Mouse (Mus musculus) neural tube, embryonic 13.5 days (tissue): ENCODE data around the gene Arhgap8. TPM values are rescaled to one million over a fixed set of nuclear protein-coding genes. Genes with fewer than 3 reads are reported as not detected.

Experiments
- ATAC-seq: fragments of 200-750 bp; cut with Nextera tagmentation; 2 replicates; pipeline ENCODE4 v1.8.0; 2017; ENCODE audit warnings: low read depth, mild to moderate bottlenecking, moderate TSS enrichment, moderate library complexity
- H3K27ac ChIP-seq: fragments of 300-500 bp; sonication (generic); replicated peaks from 2 replicates; pipeline ENCODE4 v1.5.1; 2015; ENCODE audit warnings: moderate library complexity, mild to moderate bottlenecking, inconsistent platforms
- H3K27me3 ChIP-seq: fragments of 300-500 bp; sonication (generic); 2 replicates; pipeline ENCODE4 v1.6.1; 2015; ENCODE audit warnings: mild to moderate bottlenecking, inconsistent platforms
- H3K36me3 ChIP-seq: fragments of 300-500 bp; sonication (generic); 2 replicates; pipeline ENCODE4 v1.6.1; 2015; ENCODE audit warnings: mild to moderate bottlenecking, inconsistent platforms
- H3K4me1 ChIP-seq: fragments of 300-500 bp; sonication (generic); replicated peaks from 2 replicates; pipeline ENCODE4 v1.6.1; 2015; ENCODE audit warnings: inconsistent platforms
- H3K4me2 ChIP-seq: fragments of 300-500 bp; sonication (generic); 2 replicates; pipeline ENCODE4 v1.6.1; 2015; ENCODE audit warnings: inconsistent platforms, mild to moderate bottlenecking, moderate library complexity
- H3K4me3 ChIP-seq: fragments of 300-500 bp; sonication (generic); 2 replicates; pipeline ENCODE4 v1.5.1; 2015; ENCODE audit warnings: mild to moderate bottlenecking, inconsistent platforms
- H3K9ac ChIP-seq: fragments of 300-500 bp; sonication (generic); 2 replicates; pipeline ENCODE4 v1.6.1; 2015; ENCODE audit warnings: moderate library complexity, mild to moderate bottlenecking, inconsistent platforms
- H3K9me3 ChIP-seq: fragments of 300-500 bp; sonication (generic); 2 replicates; pipeline ENCODE4 v1.6.1; 2016; ENCODE audit warnings: inconsistent platforms
- WGBS: fragments of 180-500 bp; shearing (Covaris S2); methylation state at CpG from one replicate; pipeline ENCODE4 v1.1.7; 2015; 5-methylcytosine and 5-hydroxymethylcytosine counted together
- polyA plus RNA-seq: library from polyadenylated mRNA; unstranded; fragments of >200 nt; fragmentation: Nextera tagmentation; extraction: Ambion mirVana; gene quantifications from 2 replicates; pipeline ENCODE4 v1.2.1, GENCODE M21; 2015

Arhgap8 gene
- polyA plus RNA-seq, 1 experiment from 2014 or later, result 2.2 TPM

DNA sequence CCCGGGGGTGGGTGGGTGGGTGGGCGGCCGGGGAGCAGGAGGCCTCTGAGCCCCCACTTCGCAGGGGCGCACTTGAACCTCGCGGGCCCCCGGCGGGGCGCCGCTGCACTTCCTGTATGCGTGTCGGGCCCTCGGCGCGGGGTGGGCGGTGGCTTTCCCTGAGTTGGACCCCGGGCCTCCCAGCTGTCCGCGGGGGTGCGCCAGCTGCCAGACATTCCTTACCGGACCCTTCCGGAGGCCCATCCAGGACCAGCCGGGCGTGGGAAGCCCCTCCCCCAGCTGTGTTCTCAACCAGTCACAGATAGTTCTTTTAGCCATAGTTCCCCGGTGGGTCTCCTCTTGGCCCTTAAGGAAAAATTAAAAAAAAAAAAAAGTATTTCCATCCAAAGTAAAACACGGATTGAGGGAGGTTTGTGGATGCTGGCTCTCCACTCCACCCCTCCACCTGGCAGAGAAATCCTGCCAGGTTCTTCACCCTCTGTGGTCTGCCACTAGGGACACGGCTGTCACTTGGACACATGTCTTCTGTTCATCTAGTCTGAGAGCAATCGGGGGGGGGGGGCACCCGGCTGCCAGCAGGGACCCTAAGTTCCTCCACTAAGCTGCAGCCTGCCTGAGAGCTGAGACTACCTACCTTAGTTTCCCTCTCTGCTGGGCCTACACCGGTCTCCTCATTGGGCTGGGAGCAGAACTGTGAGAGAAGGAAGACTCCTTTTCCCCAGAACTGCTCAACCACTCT lies 38.2 kb upstream of the Arhgap8 start:
- Histone ChIP-seq H3K4me1 (peaks cover 29% of the 10 kb centered on the region), H3K9me3 (no peaks in the 10 kb centered on the region), H3K27ac (peak overlapping the region; percentile 38; the same call in 1 of the 2 replicates), H3K4me2 (peak overlapping the region; percentile 94), H3K27me3 (peaks cover 25% of the 10 kb centered on the region), H3K36me3 (no peaks in the 10 kb centered on the region), H3K4me3 (peak overlapping the region; percentile 52), H3K9ac (peak overlapping the region; percentile 71)
- ATAC-seq, result peak; percentile 44; the same call in 1 of the 2 replicates
- WGBS, result 2% methylated on average over 30 of the region's 31 CpGs

DNA sequence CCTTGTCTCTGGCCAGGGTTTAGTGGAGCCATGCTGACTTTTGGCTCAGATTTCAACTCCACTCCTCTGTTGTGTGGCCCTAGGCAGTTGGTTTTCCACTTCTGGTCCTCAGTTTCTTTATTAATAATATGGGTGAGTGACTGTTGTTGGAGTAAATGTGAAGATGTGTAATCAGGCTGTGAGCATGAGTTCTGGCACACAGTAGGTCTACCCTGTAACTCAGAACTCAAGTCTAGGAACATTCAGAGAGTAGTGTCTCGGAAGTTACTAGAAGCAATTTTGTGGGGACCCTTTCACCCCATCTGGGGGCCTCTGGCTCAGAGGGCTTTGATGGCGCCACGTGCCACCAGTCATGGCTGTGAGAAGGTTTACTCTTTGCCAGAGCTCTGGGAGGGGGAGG lies 37.6 kb upstream of the Arhgap8 start:
- Histone ChIP-seq H3K27ac (peak overlapping the region; percentile 23; the same call in 1 of the 2 replicates), H3K9ac (0 out of 2 replicates have a peak overlapping the region, but pooled peaks have one; percentile 71), H3K9me3 (no peaks in the 10 kb centered on the region), H3K4me2 (peak overlapping the region; percentile 94), H3K36me3 (no peaks in the 10 kb centered on the region), H3K4me3 (peak overlapping the region; percentile 52), H3K4me1 (peaks cover 29% of the 10 kb centered on the region), H3K27me3 (peaks cover 25% of the 10 kb centered on the region)
- ATAC-seq, result no peak
- WGBS, result 80% methylated on average over 3 of the region's 3 CpGs

DNA sequence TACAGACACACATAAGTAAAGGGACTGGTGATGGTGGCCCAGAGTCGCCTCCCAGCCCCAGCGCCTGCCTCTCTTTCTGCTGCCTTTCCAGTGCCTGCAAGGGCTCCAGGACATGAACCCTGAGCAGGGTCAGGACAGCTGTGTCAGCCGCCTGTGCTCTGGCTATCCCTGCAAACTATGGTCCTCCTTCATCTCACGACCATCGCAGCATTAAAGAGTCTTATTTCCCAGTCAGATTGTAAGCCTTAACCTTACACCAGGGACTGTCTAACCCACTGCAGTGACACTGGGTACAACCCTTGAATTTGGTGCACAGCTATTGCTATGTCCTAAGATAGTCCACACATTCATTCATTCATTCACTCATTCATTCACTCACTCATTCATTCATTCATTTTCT lies 37.0 kb upstream of the Arhgap8 start:
- H3K27ac ChIP-seq, result no peak overlapping the region
- no peaks in the 10 kb centered on the region for H3K36me3 ChIP-seq
- H3K9me3 ChIP-seq, result no peaks in the 10 kb centered on the region
- H3K4me1 ChIP-seq, result peaks cover 34% of the 10 kb centered on the region
- no peak overlapping the region for H3K4me2 ChIP-seq
- ATAC-seq, result no peak
- whole genome bisulfite sequencing, result 70% methylated on average over 5 of the region's 5 CpGs
- H3K9ac ChIP-seq, result no peak overlapping the region
- H3K4me3 ChIP-seq, result no peak overlapping the region
- H3K27me3 ChIP-seq, result peaks cover 25% of the 10 kb centered on the region

DNA sequence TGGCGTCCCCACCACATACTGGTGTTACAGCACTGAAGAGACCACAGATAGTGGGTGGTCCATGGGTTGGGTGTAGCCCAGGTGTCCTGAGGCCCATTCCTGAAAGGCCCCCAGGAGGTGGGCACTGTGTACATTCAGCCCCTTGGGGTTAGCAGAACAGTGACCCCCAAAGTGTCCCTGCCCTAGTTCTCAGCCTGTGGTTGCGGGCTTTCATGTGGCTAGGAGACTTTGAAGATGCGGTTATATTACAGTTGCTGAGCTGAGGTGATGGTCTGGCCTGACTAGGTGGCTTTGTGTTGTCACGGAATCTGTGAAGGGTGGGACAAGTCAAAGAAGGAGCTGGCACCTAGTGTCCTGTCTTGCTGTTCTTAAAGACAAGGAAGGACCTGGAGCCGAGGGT lies 35.3 kb upstream of the Arhgap8 start:
- Histone ChIP-seq H3K27me3 (peaks cover 23% of the 10 kb centered on the region), H3K27ac (no peak overlapping the region), H3K36me3 (peaks cover 7% of the 10 kb centered on the region; the same call in 1 of the 2 replicates), H3K4me1 (peaks cover 35% of the 10 kb centered on the region), H3K4me2 (no peak overlapping the region), H3K4me3 (no peak overlapping the region), H3K9me3 (no peaks in the 10 kb centered on the region), H3K9ac (no peak overlapping the region)
- WGBS, result 72% methylated on average over 5 of the region's 5 CpGs
- no peak for ATAC-seq

DNA sequence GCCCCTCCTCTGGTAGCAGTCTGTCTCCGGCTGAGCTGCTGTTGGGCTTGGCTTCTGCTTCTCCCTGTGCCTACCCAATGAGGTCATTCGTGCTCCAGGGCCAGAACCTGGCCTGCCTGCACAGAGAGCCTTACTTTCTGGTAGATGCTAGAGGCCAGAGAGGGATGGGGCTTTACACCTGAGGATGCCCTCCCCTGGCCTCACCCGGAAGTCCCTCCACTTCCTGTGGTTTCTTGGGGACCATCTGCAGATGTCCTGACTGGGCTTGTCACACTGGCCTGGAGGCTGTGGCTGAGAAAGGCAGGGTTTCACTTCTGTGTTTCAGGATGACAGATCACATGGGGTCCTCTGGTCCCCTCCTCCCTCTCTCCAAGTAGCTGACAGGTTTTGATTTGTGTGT lies 34.4 kb upstream of the Arhgap8 start:
- no peak overlapping the region for H3K4me2 ChIP-seq
- no peak overlapping the region for H3K9ac ChIP-seq
- ATAC-seq, result no peak
- peaks cover 14% of the 10 kb centered on the region for H3K27me3 ChIP-seq
- no peak overlapping the region for H3K27ac ChIP-seq
- peaks cover 15% of the 10 kb centered on the region; the same call in 1 of the 2 replicates for H3K36me3 ChIP-seq
- no peaks in the 10 kb centered on the region for H3K9me3 ChIP-seq
- no peak overlapping the region for H3K4me3 ChIP-seq
- 72% methylated on average over 3 of the region's 3 CpGs for WGBS
- H3K4me1 ChIP-seq, result peaks cover 30% of the 10 kb centered on the region

DNA sequence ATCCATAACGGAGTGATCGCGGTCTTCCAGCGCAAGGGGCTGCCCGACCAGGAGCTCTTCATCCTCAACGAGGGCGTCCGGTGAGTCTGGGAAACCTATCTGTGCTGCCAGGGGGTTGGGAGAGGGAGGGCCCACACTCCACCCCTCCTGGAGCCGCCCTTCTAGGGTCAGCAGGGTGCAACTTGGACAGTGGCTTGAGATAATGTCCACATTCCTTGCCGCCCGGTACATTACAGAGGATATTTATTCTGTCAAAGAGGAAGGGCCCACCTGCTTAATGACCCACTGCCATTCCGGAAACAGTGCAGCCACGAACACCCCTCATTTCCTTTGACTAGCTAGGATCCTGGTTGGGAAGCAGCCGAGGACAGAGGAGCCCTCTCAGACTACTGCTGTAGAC lies 31.9 kb upstream of the Arhgap8 start:
- Histone ChIP-seq H3K4me1 (0 out of 2 replicates have a peak, but pooled peaks cover 6% of the 10 kb centered on the region), H3K27ac (no peak overlapping the region), H3K36me3 (peaks cover 39% of the 10 kb centered on the region), H3K9ac (no peak overlapping the region), H3K9me3 (no peaks in the 10 kb centered on the region), H3K4me3 (no peak overlapping the region), H3K4me2 (no peak overlapping the region), H3K27me3 (no peaks in the 10 kb centered on the region; the same call in 1 of the 2 replicates)
- no peak for ATAC-seq
- 68% methylated on average over 14 of the region's 14 CpGs for WGBS

DNA sequence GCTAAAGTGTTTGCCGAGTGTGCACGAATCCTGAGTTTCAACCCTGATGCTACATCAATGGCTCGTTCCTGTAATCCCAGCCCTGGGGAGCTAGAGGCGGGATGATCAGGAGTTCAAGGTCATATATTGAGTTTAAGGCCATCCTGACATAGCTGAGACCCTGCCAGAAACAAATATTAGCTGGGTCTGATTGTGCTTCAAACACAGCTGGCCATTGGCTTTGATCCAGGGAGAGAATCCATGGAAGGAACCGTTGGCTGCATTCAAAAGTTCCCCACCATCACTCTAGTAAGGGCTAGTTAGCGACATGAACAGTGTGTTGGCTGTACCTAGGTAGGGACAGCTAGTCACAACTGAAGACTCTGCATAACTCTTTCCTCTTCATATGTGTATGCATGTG lies 30.5 kb upstream of the Arhgap8 start:
- ATAC-seq, result no peak
- Histone ChIP-seq H3K4me2 (no peak overlapping the region), H3K4me3 (no peak overlapping the region), H3K9ac (no peak overlapping the region), H3K27ac (no peak overlapping the region), H3K36me3 (peaks cover 53% of the 10 kb centered on the region), H3K9me3 (no peaks in the 10 kb centered on the region), H3K4me1 (0 out of 2 replicates have a peak, but pooled peaks cover 6% of the 10 kb centered on the region), H3K27me3 (no peaks in the 10 kb centered on the region)
- WGBS, result 84% methylated on average over 6 of the region's 6 CpGs

DNA sequence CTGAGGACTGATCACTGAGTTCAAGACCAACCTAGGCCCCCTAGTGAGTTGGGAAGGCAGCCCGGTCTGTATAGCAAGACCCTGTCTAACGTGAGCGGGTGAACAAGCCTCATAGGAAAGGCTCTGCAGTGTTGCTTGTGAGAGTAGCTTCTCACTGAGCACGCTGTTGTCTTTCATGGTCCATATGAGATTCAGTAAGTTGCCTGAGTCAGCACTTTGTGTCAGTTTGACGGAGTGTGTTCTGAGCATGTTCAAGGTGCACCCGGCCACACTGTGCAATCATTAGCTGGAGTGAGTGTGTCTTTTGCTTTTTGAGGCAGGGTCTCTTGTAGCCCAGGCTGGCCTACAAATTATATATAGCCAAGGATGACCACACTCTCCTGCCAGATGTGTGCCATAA lies 28.3 kb upstream of the Arhgap8 start:
- no peak overlapping the region for H3K9ac ChIP-seq
- WGBS, result 91% methylated on average over 6 of the region's 6 CpGs

DNA sequence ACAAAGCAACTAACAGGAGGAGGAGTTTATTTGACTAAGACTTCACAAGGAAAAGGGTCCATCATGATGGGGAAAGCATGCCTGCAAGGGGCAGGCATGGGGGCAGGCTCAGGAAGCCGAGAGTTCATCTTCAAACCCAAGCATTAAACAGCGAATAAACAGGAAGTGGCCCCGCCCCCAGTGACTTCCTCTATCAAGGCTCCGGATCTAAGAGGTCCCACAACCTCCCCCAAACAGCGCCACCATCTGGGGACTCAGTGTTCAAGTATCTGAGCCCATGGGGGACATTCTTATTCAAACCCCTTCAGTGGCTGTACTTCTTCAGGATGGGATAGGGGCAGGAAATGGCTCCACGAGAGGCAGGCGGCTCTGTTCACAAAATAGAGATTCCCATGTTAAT lies 27.2 kb upstream of the Arhgap8 start:
- H3K36me3 ChIP-seq, result peaks cover 54% of the 10 kb centered on the region
- no peak overlapping the region for H3K9ac ChIP-seq
- H3K4me3 ChIP-seq, result no peak overlapping the region
- ATAC-seq, result no peak
- H3K27me3 ChIP-seq, result no peaks in the 10 kb centered on the region
- 93% methylated on average over 7 of the region's 7 CpGs for WGBS
- peaks cover 9% of the 10 kb centered on the region for H3K4me1 ChIP-seq
- H3K27ac ChIP-seq, result no peak overlapping the region
- H3K9me3 ChIP-seq, result no peaks in the 10 kb centered on the region
- no peak overlapping the region for H3K4me2 ChIP-seq

More for the DNA sequence above, 28.3 kb upstream of the Arhgap8 start:
- H3K27me3 ChIP-seq, result no peaks in the 10 kb centered on the region
- H3K4me1 ChIP-seq, result 0 out of 2 replicates have a peak, but pooled peaks cover 6% of the 10 kb centered on the region
- H3K36me3 ChIP-seq, result peaks cover 54% of the 10 kb centered on the region
- no peak for ATAC-seq
- no peak overlapping the region for H3K4me2 ChIP-seq
- H3K9me3 ChIP-seq, result no peaks in the 10 kb centered on the region
- no peak overlapping the region for H3K27ac ChIP-seq
- H3K4me3 ChIP-seq, result no peak overlapping the region

DNA sequence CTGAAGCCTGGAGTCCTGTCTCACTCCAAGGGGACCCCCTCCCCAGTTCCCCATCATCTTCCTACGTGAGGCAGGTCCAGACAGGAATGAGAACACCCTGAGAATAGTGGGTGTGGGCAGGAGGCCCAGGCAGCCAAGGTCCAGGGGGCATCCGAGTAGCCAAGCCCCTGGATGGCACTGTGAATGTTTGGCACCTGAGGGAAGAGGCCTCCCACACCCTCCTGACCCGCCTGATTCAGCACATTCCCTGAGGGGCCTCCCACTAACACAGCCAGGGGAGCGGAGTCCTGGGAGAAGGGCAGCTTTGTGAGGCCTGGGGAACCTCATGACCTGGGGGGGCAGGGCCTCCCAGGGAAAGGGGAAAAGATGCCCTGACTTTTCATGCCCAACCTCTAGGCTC lies 23.8 kb upstream of the Arhgap8 start:
- no peak overlapping the region for H3K27ac ChIP-seq
- H3K4me2 ChIP-seq, result no peak overlapping the region
- WGBS, result 71% methylated on average over 4 of the region's 4 CpGs
- peaks cover 45% of the 10 kb centered on the region for H3K36me3 ChIP-seq
- no peaks in the 10 kb centered on the region for H3K27me3 ChIP-seq
- H3K4me1 ChIP-seq, result peaks cover 12% of the 10 kb centered on the region
- H3K9me3 ChIP-seq, result no peaks in the 10 kb centered on the region
- no peak overlapping the region for H3K9ac ChIP-seq
- no peak for ATAC-seq
- no peak overlapping the region for H3K4me3 ChIP-seq

DNA sequence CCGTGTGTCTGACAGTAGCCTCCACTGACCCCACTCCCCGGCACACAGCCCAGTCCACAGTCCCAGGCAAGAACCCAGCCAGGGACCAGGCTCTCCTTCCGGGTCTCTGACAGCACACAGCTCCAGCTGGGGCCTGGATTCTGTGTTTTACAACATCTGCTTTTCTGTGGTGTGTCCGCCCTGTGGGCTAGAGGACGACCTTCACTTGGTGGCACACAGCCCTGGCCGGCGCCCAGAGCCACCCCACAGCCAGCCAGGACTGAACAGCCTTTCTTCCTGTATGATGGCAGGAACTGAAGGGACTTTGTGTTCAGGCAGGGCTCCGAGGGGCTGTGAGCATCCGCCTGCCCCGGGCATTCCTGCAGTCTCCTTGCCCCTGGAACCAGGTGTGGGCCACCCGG lies 22.2 kb upstream of the Arhgap8 start:
- peaks cover 30% of the 10 kb centered on the region for H3K36me3 ChIP-seq
- ATAC-seq, result no peak
- WGBS, result 64% methylated on average over 11 of the region's 11 CpGs
- H3K9me3 ChIP-seq, result no peaks in the 10 kb centered on the region
- H3K9ac ChIP-seq, result 0 out of 2 replicates have a peak overlapping the region, but pooled peaks have one; percentile 8
- H3K4me2 ChIP-seq, result no peak overlapping the region
- no peak overlapping the region for H3K4me3 ChIP-seq
- no peak overlapping the region; the same call in 1 of the 2 replicates for H3K27ac ChIP-seq
- peaks cover 12% of the 10 kb centered on the region for H3K4me1 ChIP-seq
- no peaks in the 10 kb centered on the region for H3K27me3 ChIP-seq

DNA sequence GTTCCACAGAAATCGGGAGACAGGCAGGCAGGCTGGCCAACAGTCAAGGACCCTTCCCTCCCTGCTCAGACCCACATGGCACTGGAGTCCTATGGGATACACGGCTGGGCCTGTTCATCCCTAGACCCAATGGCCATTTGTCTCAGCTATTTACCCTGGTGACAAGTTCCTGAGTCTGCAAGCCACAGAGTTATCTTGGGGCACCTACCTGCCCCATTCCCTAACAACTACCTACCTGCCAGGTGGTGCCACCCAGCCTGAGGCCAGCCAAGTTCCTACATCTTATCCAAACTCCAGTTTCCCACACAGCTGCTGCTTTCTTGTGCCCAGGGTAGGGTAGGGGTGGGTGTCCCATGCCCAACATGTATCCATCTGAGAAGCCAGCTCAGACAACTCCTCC lies 21.7 kb upstream of the Arhgap8 start:
- 87% methylated on average over 2 of the region's 2 CpGs for WGBS
- peaks cover 12% of the 10 kb centered on the region for H3K4me1 ChIP-seq
- H3K27me3 ChIP-seq, result no peaks in the 10 kb centered on the region
- no peak for ATAC-seq
- no peak overlapping the region for H3K4me3 ChIP-seq
- H3K9me3 ChIP-seq, result no peaks in the 10 kb centered on the region
- H3K36me3 ChIP-seq, result peaks cover 25% of the 10 kb centered on the region
- no peak overlapping the region for H3K9ac ChIP-seq
- H3K4me2 ChIP-seq, result no peak overlapping the region
- no peak overlapping the region for H3K27ac ChIP-seq
